Mouse (Mus musculus) heart, embryonic 12.5 days (tissue): Measurements from ENCODE around the gene Zbtb7b. TPM values are rescaled to one million over a fixed set of nuclear protein-coding genes. Genes with fewer than 3 reads are reported as not detected.

ENCODE experiments used
- ATAC-seq: fragments of 200-750 bp; cut with Nextera tagmentation; 2 replicates; pipeline ENCODE4 v1.8.0; 2017; ENCODE audit warnings: moderate TSS enrichment, moderate library complexity; ENCODE audit not compliant: insufficient number of reproducible peaks, low FRiP score
- H3K27ac ChIP-seq: fragments of 300-500 bp; sonication (generic); 2 replicates; pipeline ENCODE4 v1.5.1; 2016; ENCODE audit warnings: mild to moderate bottlenecking, moderate library complexity; ENCODE audit not compliant: poor library complexity, severe bottlenecking
- H3K27me3 ChIP-seq: fragments of 300-500 bp; sonication (generic); replicated peaks from 2 replicates; pipeline ENCODE4 v1.6.1; 2016; ENCODE audit warnings: mild to moderate bottlenecking, moderate library complexity
- H3K36me3 ChIP-seq: fragments of 300-500 bp; sonication (generic); 2 replicates; pipeline ENCODE4 v1.6.1; 2016; ENCODE audit warnings: mild to moderate bottlenecking, moderate library complexity
- H3K4me1 ChIP-seq: fragments of 300-500 bp; sonication (generic); replicated peaks from 2 replicates; pipeline ENCODE4 v1.6.1; 2016; ENCODE audit warnings: mild to moderate bottlenecking
- H3K4me2 ChIP-seq: fragments of 300-500 bp; sonication (generic); 2 replicates; pipeline ENCODE4 v1.6.1; 2016; ENCODE audit warnings: mild to moderate bottlenecking, moderate library complexity
- H3K4me3 ChIP-seq: fragments of 300-500 bp; sonication (generic); 2 replicates; pipeline ENCODE4 v1.5.1; 2016; ENCODE audit warnings: mild to moderate bottlenecking
- H3K9ac ChIP-seq: fragments of 300-500 bp; sonication (generic); 2 replicates; pipeline ENCODE4 v1.6.1; 2016; ENCODE audit warnings: mild to moderate bottlenecking, moderate library complexity
- H3K9me3 ChIP-seq: fragments of 300-500 bp; sonication (generic); replicated peaks from 2 replicates; pipeline ENCODE4 v1.6.1; 2016; ENCODE audit warnings: mild to moderate bottlenecking, moderate library complexity
- WGBS: fragments of 180-500 bp; shearing (Covaris S2); methylation state at CpG from one replicate; pipeline ENCODE4 v1.1.7; 2016; 5-methylcytosine and 5-hydroxymethylcytosine counted together
- polyA plus RNA-seq: library from polyadenylated mRNA; unstranded; fragments of >200 nt; fragmentation: Nextera tagmentation; extraction: Ambion mirVana; gene quantifications from 2 replicates; pipeline ENCODE4 v1.2.1, GENCODE M21; 2016

The Zbtb7b gene
- polyA plus RNA-seq, 1 experiment from 2014 or later: 1.6 TPM

DNA sequence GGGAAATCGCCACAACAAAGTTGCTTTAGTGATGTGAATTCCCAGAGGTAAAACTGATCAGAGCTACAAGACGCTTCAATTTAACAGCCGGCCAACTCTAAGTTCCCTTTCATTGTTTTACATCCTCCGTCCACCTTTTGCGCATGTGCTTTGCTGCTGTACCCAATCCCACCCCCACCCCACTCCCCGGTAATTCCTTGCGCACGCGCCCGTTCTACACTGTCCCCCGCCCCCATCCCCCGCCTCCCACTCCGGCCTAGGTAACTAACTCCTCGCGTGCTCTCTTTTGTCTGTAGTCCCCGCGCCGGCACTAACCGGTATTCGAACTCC, 23.2 kb upstream of the Zbtb7b start:
- ATAC-seq: peak; percentile 37
- Histone ChIP-seq H3K27ac (peak overlapping the region; percentile 87), H3K9ac (peak overlapping the region; percentile 74), H3K27me3 (no peaks in the 10 kb centered on the region), H3K4me2 (peak overlapping the region; percentile 76), H3K36me3 (peaks cover 33% of the 10 kb centered on the region), H3K4me1 (peaks cover 36% of the 10 kb centered on the region), H3K4me3 (peak overlapping the region; percentile 62), H3K9me3 (0 out of 2 replicates have a peak, but pooled peaks cover 4% of the 10 kb centered on the region)
- under 1% methylated on average over 20 of the region's 20 CpGs for WGBS

DNA sequence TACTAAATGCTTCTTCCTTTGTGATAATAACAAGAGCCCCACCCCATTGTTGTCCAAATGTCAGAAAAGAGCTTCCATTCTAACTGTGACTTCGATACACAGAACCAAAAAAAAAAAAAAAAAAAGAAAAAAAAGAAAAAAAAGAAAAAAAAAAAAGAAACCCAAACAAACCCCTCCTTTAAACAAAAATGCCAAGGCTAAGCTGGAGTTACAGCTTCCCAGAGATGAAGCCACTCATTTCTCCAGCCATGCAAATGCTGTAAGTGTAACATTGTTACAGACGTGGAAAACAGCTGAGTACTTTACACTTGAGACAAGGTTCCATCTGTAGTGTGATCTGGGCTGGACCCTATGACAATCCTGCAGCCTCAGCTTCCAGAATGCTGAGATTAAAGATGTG, 22.6 kb upstream of the Zbtb7b start:
- H3K4me1 ChIP-seq: peaks cover 29% of the 10 kb centered on the region
- no peak for ATAC-seq
- H3K9ac ChIP-seq: peak overlapping the region; percentile 74
- peak overlapping the region; percentile 62 for H3K4me3 ChIP-seq
- 0 out of 2 replicates have a peak, but pooled peaks cover 4% of the 10 kb centered on the region for H3K9me3 ChIP-seq
- H3K27me3 ChIP-seq: no peaks in the 10 kb centered on the region
- H3K27ac ChIP-seq: peak overlapping the region; percentile 87
- H3K4me2 ChIP-seq: peak overlapping the region; percentile 76
- peaks cover 33% of the 10 kb centered on the region for H3K36me3 ChIP-seq
- 34% methylated on average over 2 of the region's 2 CpGs for WGBS

DNA sequence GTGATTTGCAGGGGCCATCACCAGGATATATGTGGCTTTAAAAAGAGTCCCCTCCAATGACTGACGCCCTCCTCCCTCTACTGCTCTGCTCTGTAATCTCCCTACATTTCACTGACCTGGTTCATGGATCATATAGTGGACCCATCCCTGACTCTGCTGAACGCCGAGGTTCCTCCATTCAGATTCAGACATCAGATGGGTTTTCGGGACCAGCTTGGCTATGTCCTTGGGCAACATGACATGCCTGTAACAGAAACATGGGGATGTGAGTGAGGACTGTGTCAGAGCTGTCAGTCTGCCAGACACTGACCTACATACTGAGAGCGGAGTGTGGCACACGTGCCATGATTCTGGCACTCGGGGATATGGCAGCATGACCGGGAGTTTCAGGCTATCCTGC, 21.6 kb upstream of the Zbtb7b start:
- H3K9me3 ChIP-seq: 0 out of 2 replicates have a peak, but pooled peaks cover 4% of the 10 kb centered on the region
- peak overlapping the region; percentile 50; the same call in 1 of the 2 replicates for H3K4me2 ChIP-seq
- H3K36me3 ChIP-seq: peaks cover 33% of the 10 kb centered on the region
- H3K4me1 ChIP-seq: peaks cover 21% of the 10 kb centered on the region
- ATAC-seq: no peak
- no peak overlapping the region; the same call in 1 of the 2 replicates for H3K9ac ChIP-seq
- no peaks in the 10 kb centered on the region for H3K27me3 ChIP-seq
- H3K27ac ChIP-seq: no peak overlapping the region
- WGBS: 97% methylated on average over 8 of the region's 8 CpGs
- no peak overlapping the region for H3K4me3 ChIP-seq

DNA sequence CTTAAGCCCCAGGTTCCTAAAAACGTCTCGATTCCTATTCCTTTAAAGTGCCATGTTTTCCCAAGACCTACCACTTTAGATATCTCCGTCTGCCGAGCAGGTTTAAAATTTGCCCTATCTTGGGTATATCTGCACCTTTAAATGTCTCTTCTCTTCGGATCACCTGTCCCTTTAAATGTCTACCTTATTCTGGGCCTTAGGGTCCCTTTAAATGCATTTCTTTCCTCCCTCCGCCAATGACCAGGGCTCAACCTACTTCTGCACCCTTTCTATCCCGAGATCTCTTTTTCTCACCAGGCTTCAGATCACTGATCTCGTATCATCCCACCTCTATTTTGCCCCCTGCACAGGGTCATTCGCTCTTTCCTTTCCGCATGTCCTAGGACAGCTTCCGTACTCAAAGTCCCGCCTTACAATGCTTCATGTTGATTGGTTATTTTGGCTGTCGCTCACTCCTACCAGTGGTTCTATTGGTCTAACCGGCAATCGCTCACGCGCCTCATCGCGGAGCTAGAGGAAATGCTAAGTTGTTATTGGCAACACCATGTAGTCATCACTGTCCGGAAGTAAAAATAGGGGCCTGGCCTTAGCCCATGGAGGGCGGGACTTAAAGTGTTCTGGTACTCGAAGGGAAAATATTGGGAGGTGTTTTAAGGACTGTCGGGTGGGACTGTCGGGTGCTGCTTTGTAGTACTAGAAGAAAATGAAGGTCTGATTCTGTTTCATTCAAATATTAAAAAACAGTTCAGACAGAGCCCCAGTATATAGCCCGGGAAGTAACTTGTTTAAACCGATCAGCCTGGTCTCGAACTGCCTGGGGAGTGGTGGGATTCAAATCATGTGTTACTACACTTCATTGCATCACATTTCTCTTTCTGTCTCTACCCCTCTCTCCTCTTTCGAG, 17.2 kb upstream of the Zbtb7b start, which contains the start of gene Flad1:
Gene Flad1 (minus strand): TSS at position 381 of the 904 bp plus-strand sequence.
- H3K27me3 ChIP-seq: no peaks in the 10 kb centered on the region
- WGBS: 5% methylated on average over 28 of the region's 28 CpGs
- 0 out of 2 replicates have a peak, but pooled peaks cover 4% of the 10 kb centered on the region for H3K9me3 ChIP-seq
- peaks cover 54% of the 10 kb centered on the region for H3K36me3 ChIP-seq
- H3K4me1 ChIP-seq: peaks cover 16% of the 10 kb centered on the region
- peak; percentile 99 for ATAC-seq
- H3K4me3 ChIP-seq: peak within 1 kb of the TSS; percentile 65
- peak within 1 kb of the TSS; percentile 75 for H3K4me2 ChIP-seq
- peak within 1 kb of the TSS; percentile 68 for H3K9ac ChIP-seq
- peak within 1 kb of the TSS; percentile 40; the same call in 1 of the 2 replicates for H3K27ac ChIP-seq

DNA sequence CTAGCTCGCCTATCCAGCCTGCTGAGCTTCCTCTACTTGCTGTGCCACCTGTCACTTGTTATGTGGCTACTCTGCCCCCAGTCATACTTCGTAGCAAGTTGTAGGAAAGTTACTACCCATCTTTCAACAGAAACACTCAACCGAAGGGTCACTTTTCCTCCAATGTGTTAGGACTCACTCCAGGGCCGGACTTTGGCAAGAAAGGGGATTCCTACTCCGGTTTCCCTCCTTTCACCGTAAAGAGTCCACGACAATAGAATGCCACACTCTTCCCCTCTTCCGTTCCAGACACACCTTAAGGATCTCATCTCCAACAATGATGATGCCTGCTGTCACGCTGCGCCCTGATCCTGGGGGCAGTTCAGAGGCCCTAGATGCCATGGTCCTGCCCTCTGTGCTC, 16.3 kb upstream of the Zbtb7b start:
- no peak for ATAC-seq
- H3K27ac ChIP-seq: no peak overlapping the region

DNA sequence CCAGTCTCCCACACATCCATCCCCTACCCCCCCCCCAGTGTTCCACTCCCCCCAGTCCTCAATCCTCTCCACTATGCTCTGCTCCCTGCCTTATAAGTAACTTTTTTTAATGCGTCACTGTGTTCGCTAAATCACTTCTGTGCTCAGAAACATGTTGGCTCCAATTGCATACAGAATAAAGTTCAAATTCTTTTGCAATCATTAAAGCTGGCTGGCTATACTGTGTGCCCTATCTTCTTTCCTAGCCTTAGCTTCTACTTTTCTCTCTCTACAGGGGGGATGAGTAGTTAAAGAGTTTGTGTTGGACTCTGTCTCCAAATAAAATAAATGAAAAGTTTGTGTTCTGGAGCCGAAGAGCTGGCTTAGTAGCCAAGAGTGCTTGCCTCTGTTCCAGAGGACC, 15.1 kb upstream of the Zbtb7b start:
- H3K4me2 ChIP-seq: no peak overlapping the region
- H3K9me3 ChIP-seq: 0 out of 2 replicates have a peak, but pooled peaks cover 2% of the 10 kb centered on the region
- H3K4me1 ChIP-seq: peaks cover 11% of the 10 kb centered on the region
- H3K36me3 ChIP-seq: peaks cover 41% of the 10 kb centered on the region
- no peaks in the 10 kb centered on the region for H3K27me3 ChIP-seq
- H3K4me3 ChIP-seq: no peak overlapping the region
- no peak overlapping the region for H3K27ac ChIP-seq
- 89% methylated on average over 3 of the region's 3 CpGs for WGBS
- no peak for ATAC-seq
- H3K9ac ChIP-seq: no peak overlapping the region

More for the DNA sequence above, 16.3 kb upstream of the Zbtb7b start:
- Histone ChIP-seq H3K9me3 (0 out of 2 replicates have a peak, but pooled peaks cover 4% of the 10 kb centered on the region), H3K36me3 (peaks cover 47% of the 10 kb centered on the region), H3K4me1 (peaks cover 11% of the 10 kb centered on the region), H3K4me3 (peak overlapping the region; percentile 65), H3K27me3 (no peaks in the 10 kb centered on the region), H3K9ac (peak overlapping the region; percentile 68), H3K4me2 (peak overlapping the region; percentile 75)
- 79% methylated on average over 10 of the region's 10 CpGs for WGBS

DNA sequence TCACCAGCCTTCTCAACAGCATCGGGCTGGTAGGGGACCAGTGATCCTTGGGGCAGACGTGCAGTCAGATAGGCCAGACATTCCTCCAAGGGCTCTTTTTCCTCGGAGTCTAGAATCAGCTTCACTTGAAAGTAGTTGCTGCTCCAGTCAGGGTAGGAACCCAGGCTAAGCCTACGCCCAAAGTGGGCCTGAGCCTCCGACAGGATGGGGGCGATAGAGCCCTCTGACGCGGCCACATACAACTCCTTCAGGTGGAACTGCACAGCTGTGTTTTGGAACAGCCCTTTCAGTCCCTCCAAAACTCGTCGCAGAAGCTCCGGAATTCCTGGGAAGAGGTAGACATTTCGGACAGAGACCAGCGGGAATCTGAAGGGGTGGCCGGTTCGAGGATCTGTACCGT, 13.9 kb upstream of the Zbtb7b start:
- Histone ChIP-seq H3K4me1 (peaks cover 11% of the 10 kb centered on the region), H3K9ac (no peak overlapping the region), H3K9me3 (no peaks in the 10 kb centered on the region), H3K27me3 (no peaks in the 10 kb centered on the region), H3K4me2 (peak overlapping the region; percentile 11; the same call in 1 of the 2 replicates), H3K27ac (no peak overlapping the region), H3K4me3 (no peak overlapping the region), H3K36me3 (peaks cover 40% of the 10 kb centered on the region)
- no peak for ATAC-seq
- 52% methylated on average over 16 of the region's 16 CpGs for WGBS

DNA sequence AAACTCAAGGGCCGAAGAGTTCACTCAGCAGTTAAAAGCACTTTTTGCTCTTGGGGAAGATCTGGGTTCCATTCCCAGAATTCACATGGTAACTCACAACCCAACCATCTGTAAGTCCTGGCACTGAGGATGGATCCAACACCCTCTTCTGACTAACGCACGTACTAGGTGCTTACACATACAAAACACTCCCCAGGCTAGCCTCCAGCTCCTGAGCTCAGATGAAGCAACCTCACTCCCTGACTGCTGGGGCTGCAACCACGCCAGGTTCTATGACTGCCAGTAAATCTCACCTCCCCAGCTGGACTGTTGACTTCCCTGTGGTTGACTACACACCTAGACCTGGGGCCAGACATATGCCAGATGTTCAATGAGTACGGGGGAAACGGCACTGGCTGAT, 12.3 kb upstream of the Zbtb7b start:
- Histone ChIP-seq H3K36me3 (peaks cover 51% of the 10 kb centered on the region), H3K9me3 (no peaks in the 10 kb centered on the region), H3K27ac (no peak overlapping the region), H3K27me3 (no peaks in the 10 kb centered on the region), H3K4me2 (no peak overlapping the region), H3K4me3 (no peak overlapping the region), H3K9ac (no peak overlapping the region), H3K4me1 (peaks cover 11% of the 10 kb centered on the region)
- WGBS: 89% methylated on average over 6 of the region's 6 CpGs
- ATAC-seq: no peak

DNA sequence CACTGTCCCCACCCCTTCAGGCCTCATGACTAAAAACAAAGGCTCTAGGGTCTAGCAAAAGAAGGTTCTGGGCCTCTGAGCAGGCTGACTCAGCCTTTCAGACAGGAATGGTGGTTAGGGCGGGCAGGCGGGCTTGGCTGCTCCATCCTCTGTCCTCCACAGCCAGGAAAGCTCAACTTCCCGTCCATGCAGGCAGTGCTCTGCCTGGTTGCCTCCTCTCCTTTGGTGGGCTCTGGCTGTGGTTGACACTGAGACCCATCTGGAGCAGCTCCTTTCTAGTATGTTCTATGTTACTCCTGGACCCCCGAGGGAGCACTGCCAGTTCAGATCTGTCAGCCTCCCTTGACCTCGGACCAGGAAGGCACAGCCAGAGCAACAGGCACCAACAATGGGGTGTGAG, 8.1 kb upstream of the Zbtb7b start, which contains the start of gene Lenep:
Gene Lenep (minus strand): TSS at position 101 of the 400 bp plus-strand sequence.
- 75% methylated on average over 5 of the region's 5 CpGs for WGBS
- no peak within 1 kb of the TSS for H3K4me3 ChIP-seq
- H3K27me3 ChIP-seq: no peaks in the 10 kb centered on the region
- no peak within 1 kb of the TSS for H3K27ac ChIP-seq
- H3K9me3 ChIP-seq: no peaks in the 10 kb centered on the region
- no peaks in the 10 kb centered on the region for H3K4me1 ChIP-seq
- ATAC-seq: no peak
- peaks cover 52% of the 10 kb centered on the region for H3K36me3 ChIP-seq
- no peak within 1 kb of the TSS for H3K9ac ChIP-seq
- no peak within 1 kb of the TSS for H3K4me2 ChIP-seq

DNA sequence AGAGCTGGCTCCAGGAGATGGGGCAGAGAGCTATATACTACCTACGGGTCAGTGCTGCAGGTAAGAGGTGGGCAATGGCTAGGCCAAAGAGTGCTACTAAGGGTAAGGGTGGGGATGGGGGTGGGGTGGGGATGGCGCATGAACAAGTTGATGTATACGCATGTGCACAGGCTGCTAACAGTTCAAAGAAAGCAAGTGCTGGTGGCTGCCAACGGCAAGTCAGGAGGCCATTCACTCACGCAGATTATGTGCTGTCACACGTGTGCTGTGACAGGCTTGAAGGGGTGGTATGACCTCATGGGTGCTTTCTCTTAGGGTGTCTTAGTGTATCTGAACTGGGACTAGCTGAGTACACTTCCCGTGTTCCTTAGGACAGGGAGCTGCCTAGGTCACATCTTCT, 6.8 kb upstream of the Zbtb7b start:
- no peak overlapping the region for H3K4me3 ChIP-seq
- no peak overlapping the region for H3K4me2 ChIP-seq
- ATAC-seq: no peak
- H3K9me3 ChIP-seq: no peaks in the 10 kb centered on the region
- peaks cover 7% of the 10 kb centered on the region for H3K4me1 ChIP-seq
- peaks cover 43% of the 10 kb centered on the region for H3K36me3 ChIP-seq
- no peak overlapping the region for H3K9ac ChIP-seq
- no peaks in the 10 kb centered on the region for H3K27me3 ChIP-seq
- WGBS: 86% methylated on average over 7 of the region's 7 CpGs
- H3K27ac ChIP-seq: no peak overlapping the region

DNA sequence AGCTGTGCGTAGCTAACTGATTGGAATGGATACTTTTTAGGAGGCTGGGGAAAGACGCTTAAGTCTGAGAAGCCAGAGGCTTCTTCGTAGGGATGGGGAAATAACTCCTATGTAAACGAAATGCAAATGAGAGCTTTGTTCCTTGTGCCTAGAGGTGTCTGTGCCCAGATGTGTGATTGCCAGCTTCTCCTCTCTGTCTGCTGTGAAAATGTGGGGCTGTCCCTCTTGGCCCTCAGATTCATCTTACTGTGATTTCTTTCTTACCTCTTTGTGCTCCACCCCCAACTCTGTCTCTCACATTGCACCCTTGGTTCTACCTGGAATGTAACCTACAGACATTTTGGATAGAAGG, 2.1 kb upstream of the Zbtb7b start:
- Histone ChIP-seq H3K4me2 (peak overlapping the region; percentile 100), H3K4me3 (peak overlapping the region; percentile 78), H3K36me3 (peaks cover 10% of the 10 kb centered on the region), H3K27me3 (no peaks in the 10 kb centered on the region), H3K4me1 (peaks cover 22% of the 10 kb centered on the region), H3K27ac (0 out of 2 replicates have a peak overlapping the region, but pooled peaks have one; percentile 93), H3K9me3 (no peaks in the 10 kb centered on the region), H3K9ac (peak overlapping the region; percentile 79)
- 0% methylated on average over 4 of the region's 4 CpGs for WGBS
- ATAC-seq: no peak
